Mouse (Mus musculus): ENCODE measurements around the gene Uimc1. TPM values are rescaled to one million over a fixed set of nuclear protein-coding genes. Genes with fewer than 3 reads are reported as not detected.

The Uimc1 gene
- total RNA-seq, 2 experiments from 2014 or later = 31.6 to 34.2 TPM

DNA sequence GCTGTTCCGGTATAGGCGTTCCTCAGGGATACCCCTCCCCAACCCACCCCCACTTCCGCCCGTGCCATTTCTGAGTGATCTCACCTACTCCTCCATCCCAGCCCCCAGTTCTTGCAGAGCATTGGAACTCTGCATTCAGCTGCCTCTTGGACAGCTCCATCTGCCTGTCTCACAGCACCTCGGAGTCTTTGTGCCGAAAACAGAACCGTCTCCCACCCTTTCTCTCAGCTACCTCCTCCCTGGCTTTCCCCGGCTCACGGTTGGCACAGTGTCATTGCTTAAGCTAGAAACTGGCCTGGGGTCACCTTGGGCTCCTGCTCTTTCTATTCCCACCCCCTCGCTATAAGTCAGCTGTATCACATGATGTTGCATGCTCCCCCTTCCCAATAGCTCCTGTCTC lies 99.7 kb downstream of the Uimc1 start:
- DNase-seq (ENCODE audit: low spot score in 2 of 2) = no peak

DNA sequence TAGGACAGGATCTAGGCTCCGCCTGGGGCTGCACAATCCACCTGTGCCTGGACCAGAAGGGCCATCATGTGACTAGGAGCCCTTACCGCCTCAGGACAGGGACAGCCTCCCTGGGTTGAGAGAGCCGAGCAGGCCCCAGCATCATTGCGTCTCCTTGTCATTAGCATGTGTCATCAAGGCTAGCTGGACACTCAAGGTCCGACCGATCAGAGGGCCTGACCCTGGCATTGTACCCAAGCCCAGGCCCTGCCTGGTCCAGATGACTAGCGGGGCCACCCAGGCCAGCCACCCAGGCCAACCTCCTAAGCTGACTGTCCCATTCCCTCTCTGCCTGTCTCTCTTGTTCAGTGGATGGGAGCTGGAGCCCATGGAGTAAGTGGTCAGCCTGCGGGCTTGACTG lies 102.5 kb downstream of the Uimc1 start:
- DNase-seq (ENCODE audit: low spot score in 2 of 2) = no peak

DNA sequence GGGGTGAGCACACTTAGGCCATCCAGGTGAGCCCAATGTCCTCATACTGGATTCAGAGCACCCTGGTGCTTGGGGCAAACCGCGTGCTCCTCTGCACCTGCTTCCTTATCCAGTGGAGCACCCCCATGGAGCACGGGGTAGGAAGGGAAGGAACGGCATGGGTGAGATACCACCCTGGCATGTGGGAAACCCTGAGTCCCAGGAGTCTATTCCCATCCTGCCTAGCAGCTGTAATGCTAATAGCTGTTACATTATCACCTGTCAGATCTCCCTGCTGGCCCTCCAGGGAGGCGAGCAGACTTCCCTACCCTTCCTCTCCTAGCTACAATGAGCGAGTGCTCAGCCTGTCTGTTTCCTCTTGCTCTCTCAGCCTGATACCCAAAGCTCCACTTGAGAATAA lies 104.9 kb downstream of the Uimc1 start:
- DNase-seq (ENCODE audit: low spot score in 2 of 2) = no peak

DNA sequence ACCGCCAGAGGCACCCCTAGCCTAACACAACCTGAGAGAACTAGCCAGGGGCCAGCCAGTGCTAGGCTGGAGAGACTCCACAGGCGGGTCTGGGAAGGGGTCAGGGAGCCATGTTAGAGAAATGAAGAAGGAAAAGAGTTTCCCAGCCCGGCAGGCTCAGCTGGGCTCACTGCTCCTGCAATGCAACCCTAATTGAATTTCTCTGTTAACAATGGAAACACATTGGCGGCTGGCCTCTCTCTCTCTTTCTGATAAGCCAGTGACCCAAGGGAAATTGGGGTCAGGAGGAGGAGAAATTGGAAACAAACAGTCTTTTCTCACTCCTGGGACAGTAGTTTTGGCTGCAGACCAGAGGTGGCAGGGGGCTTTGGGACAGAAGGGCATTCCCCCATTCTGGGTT lies 105.5 kb downstream of the Uimc1 start:
- no peak for DNase-seq (ENCODE audit: low spot score in 2 of 2)

DNA sequence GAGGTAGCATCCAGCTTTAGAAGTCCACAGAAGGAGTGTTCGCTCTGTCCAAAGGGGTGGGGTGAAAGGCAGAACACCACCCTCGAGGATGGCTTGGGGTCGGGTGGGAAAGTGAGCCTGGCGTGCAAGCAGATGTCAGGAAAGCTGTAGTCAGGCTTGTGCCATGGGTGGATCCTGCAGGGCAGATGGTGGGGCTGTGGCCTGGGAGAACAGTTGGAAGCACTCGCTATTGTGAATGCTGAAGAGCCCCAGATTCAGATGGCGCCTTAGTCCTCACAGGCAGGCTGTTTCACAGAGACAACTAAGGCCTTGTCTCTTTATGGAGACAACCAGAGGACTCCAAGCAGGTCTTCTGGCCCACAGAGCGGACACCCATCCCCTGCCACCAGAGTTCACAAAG lies 107.9 kb downstream of the Uimc1 start:
- DNase-seq (ENCODE audit: low spot score in 2 of 2) = no peak

DNA sequence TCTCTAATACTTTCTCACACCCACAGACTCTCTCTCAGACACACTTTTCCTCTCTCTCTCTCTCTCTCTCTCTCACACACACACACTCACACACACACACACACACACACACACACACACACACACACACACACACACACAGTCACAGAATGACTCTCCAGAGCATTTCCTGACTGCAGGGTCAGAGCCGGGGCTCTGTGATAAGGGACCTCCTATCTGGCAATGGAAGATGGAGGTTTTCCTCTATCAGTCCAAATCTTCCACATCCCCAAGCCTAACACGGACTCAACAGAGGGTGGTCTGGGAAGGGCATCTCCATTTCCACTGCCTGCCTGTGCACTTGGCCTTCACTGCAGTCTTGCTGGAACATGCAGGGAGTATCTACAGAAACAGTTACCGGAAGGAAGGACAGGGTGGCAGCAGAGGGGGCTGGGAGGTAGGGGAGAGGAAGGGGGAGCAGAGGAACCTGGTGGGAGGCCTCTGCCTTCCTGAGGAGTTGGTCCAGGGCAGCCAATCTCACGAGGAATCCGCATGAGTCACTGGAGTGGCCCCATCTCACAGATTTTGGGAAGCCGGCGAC lies 111.8 kb downstream of the Uimc1 start:
- DNase-seq (ENCODE audit: low spot score in 2 of 2) = no peak

DNA sequence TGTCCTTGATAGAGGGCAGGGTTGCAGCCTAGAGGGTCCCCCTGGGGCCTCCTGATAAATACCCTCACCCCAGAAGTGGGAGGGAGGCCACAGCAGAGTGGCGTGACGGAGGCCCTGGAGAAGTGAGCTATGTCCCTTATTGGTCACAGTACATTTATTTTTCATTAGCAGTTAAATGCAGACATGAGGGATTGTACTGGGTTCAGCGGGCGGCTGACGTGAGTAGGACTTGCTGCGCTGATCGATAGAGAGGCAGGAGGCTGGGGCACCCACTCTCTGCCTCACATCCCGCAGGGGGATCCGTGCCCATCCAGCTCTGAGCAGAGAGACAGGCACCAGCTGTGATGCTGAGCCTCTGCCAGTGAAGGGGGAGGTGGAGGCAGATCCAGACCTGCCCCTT lies 112.7 kb downstream of the Uimc1 start:
- no peak for DNase-seq (ENCODE audit: low spot score in 2 of 2)

DNA sequence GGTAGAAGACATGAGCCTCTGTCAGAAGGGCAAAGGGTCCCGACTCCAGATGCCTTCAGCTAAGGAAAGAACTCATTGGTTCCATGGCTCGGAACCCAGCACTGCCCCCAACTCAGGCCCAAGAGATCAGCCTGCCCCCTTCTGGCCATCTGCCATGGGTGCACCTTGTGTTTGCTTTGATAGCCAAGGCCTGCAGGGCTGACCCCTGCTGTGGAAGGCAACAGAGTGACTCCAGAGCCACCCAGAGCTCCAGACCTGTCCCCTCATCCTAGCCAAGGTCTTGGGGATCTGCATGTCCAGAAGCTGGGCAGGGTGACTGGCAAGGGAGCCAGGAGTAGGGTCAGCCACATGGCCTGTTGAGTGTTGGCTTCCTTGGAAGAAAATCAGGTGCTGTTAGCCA lies 116.5 kb downstream of the Uimc1 start:
- no peak for DNase-seq (ENCODE audit: low spot score in 2 of 2)

DNA sequence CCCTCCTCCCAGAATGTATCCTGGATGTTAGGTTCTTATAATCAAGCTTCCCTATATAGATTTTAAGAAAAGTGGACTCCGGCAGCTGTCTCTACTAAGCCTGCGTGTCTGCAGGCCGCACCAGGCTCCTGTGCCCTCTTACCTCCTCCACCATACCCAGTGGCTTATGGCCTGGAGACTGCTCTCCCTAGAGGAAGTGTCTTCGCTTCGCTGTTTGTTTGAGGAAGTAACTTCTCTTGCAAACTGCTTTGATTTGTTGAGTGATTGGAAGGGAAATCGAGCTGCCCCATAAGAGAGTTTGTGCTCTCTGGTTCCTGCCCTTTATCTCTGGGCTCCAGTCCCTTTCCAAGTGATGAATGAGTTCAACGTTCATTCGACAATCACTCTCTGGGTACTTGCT lies 117.1 kb downstream of the Uimc1 start:
- DNase-seq (ENCODE audit: low spot score in 2 of 2) = no peak

DNA sequence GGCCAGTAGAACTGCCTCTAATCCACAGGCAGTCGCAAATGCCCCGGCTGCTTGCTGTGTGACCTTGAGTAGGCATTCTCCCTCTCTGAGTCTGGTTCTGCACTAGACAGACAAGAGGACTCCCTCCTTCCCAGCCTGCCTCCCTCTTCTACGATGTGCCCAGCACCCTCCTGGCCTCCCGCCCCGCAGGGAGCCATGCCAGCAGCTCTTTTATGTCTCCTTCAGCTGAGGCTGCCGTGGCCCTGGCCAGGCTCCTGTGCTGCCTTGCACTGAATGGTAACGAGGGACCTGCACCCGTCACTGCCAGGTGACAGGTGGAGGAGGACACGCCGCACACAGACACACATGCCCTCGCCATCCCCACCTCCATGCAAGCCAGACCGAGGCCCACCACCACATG lies 119.1 kb downstream of the Uimc1 start:
- no peak for DNase-seq (ENCODE audit: low spot score in 2 of 2)

DNA sequence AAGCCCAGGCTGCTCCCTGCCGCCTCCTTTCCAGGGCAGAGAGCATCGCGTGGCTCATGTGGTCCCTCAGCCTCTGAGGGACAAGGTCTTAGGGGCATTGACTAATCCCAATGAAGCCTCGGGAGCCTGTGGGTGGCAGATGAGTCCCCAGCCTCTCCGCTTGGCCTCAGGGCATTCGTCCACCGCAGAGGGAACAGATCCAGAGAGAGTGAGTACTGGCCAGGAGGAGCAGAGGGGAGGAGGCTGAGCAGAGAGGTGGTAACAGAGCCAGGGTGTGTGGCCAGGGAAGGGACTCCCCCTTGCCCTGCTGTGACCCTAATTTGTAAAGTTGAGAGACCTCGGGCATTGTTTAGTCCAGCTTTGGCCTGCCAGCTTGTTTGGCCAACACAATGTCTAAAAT lies 121.3 kb downstream of the Uimc1 start:
- DNase-seq (ENCODE audit: low spot score in 2 of 2) = no peak

Other genes with a start within 250 kb of the Uimc1 start
- gene Unc5a, start 150.9 kb downstream of the Uimc1 start, total RNA-seq (2021) = 10 to 100 TPM; 12.0 to 13.8 TPM
- gene Hk3, start 78.9 kb downstream of the Uimc1 start, total RNA-seq (2021) = 1 to 10 TPM; 1.5 to 2.6 TPM
- gene Zfp346, start 5.0 kb upstream of the Uimc1 start, total RNA-seq (2021) = 10 to 100 TPM; 50.0 to 61.0 TPM
- not detected for gene Gm17617, start 33.2 kb upstream of the Uimc1 start, total RNA-seq (2021)
- gene Fgfr4, start 52.3 kb upstream of the Uimc1 start, total RNA-seq (2021) = 10 to 100 TPM; 35.8 to 39.6 TPM
- gene Nsd1, start 109.5 kb upstream of the Uimc1 start, total RNA-seq (2021) = 100 to 1,000 TPM; 168 to 172 TPM
- 100 to 1,000 TPM; 190 to 193 TPM for gene Prelid1, start 220.2 kb upstream of the Uimc1 start, total RNA-seq (2021)
- 10 to 100 TPM; 79.8 to 86.9 TPM for gene Rab24, start 221.6 kb upstream of the Uimc1 start, total RNA-seq (2021)
- gene Mxd3, start 229.5 kb upstream of the Uimc1 start, total RNA-seq (2021) = 10 to 100 TPM; 16.2 to 18.0 TPM